Mouse (Mus musculus) limb, embryonic 15.5 days (tissue): Measurements from ENCODE around the gene 2310030G06Rik. TPM values are rescaled to one million over a fixed set of nuclear protein-coding genes. Genes with fewer than 3 reads are reported as not detected.

Experiments
- ATAC-seq: fragments of 200-750 bp; cut with Nextera tagmentation; 2 replicates; pipeline ENCODE4 v1.8.0; 2017; ENCODE audit warnings: low read depth, moderate TSS enrichment; ENCODE audit not compliant: insufficient number of reproducible peaks, low FRiP score, low TSS enrichment
- H3K27ac ChIP-seq: fragments of 300-500 bp; sonication (generic); 2 replicates; pipeline ENCODE4 v1.5.1; 2015; ENCODE audit warnings: moderate library complexity, mild to moderate bottlenecking, inconsistent platforms
- H3K27me3 ChIP-seq: fragments of 300-500 bp; sonication (generic); 2 replicates; pipeline ENCODE4 v1.6.1; 2015; ENCODE audit warnings: inconsistent platforms
- H3K36me3 ChIP-seq: fragments of 300-500 bp; sonication (generic); 2 replicates; pipeline ENCODE4 v1.6.1; 2015; ENCODE audit warnings: inconsistent platforms
- H3K4me1 ChIP-seq: fragments of 300-500 bp; sonication (generic); 2 replicates; pipeline ENCODE4 v1.6.1; 2015; ENCODE audit warnings: inconsistent platforms
- H3K4me2 ChIP-seq: fragments of 300-500 bp; sonication (generic); 2 replicates; pipeline ENCODE4 v1.6.1; 2015; ENCODE audit warnings: mild to moderate bottlenecking, inconsistent platforms
- H3K4me3 ChIP-seq: fragments of 300-500 bp; sonication (generic); 2 replicates; pipeline ENCODE4 v1.5.1; 2015; ENCODE audit warnings: mild to moderate bottlenecking, inconsistent platforms
- H3K9ac ChIP-seq: fragments of 300-500 bp; sonication (generic); 2 replicates; pipeline ENCODE4 v1.6.1; 2015; ENCODE audit warnings: inconsistent platforms
- H3K9me3 ChIP-seq: fragments of 300-500 bp; sonication (generic); 2 replicates; pipeline ENCODE4 v1.6.1; 2016; ENCODE audit warnings: inconsistent platforms
- WGBS: fragments of 180-500 bp; shearing (Covaris S2); methylation state at CpG from one replicate; pipeline ENCODE4 v1.1.7; 2015; 5-methylcytosine and 5-hydroxymethylcytosine counted together
- polyA plus RNA-seq: library from polyadenylated mRNA; unstranded; fragments of >200 nt; fragmentation: Nextera tagmentation; extraction: Ambion mirVana; gene quantifications from 2 replicates; pipeline ENCODE4 v1.2.1, GENCODE M21; 2015

The 2310030G06Rik gene
- polyA plus RNA-seq, 1 experiment from 2014 or later, result 6.7 TPM

GRCm38 (mm10) chr9:50740867-50741784 lies 5.2 kb downstream of the 2310030G06Rik start:
- Histone ChIP-seq H3K9me3 (no peaks in the 10 kb centered on the region), H3K9ac (no peak overlapping the region), H3K4me2 (no peak overlapping the region), H3K36me3 (no peaks in the 10 kb centered on the region), H3K27me3 (no peaks in the 10 kb centered on the region), H3K4me3 (no peak overlapping the region), H3K4me1 (peaks cover 7% of the 10 kb centered on the region; the same call in 1 of the 2 replicates), H3K27ac (no peak overlapping the region)
- no peak for ATAC-seq
- 83% methylated on average over 14 of the region's 14 CpGs for WGBS

DNA sequence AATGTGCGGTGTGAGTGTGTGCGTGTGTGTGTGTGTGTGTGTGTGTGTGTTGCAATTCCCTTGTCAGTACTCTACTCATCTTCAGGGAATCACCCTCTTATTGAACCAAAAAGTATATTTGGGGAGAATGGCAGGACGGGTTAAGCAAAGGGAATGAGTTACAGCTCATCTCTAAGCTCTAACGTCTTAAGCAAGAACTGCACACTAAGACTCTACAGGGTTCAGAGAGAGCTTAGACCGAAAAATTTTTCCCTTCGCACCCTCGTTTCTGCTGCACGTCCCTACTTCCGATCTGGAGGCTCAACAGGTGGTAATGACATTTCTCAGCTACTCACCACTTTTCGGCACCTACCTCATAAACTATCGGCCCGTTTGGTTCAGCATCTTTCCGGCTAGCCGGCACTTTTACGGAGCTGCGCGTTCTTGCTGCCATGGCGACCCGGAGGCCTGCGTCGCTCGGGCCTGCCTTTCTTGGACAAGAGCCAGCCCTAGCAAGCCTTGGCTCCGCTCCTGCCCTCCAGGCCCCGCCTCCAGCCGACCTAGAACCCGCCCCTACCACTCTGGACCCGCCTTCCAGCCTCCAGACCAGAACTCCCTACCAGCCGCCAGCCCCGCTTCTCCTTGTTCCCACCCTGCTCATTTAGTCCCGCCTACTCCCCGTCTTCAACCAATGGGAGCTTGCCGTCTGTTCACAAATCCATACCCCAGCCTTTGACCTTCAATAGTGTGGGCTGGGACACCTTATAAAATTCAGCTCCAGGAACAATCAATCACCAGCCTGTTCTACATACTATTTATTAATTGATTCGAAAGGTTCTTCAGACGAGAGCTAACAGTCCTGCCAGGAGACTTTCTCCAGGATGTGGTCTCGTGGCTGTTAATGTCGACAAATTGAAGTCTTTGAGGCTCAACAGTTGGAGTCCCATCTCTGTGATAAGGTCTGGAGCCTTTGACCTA lies 7.1 kb downstream of the 2310030G06Rik start, which contains the start of gene Dixdc1:
TSS of gene Dixdc1 (minus strand) at position 604 of the 957 bp plus-strand sequence.
- Histone ChIP-seq H3K27me3 (no peaks in the 10 kb centered on the region), H3K9ac (no peak within 1 kb of the TSS), H3K4me3 (peak within 1 kb of the TSS; percentile 38), H3K4me2 (peak within 1 kb of the TSS; percentile 54), H3K27ac (peak within 1 kb of the TSS; percentile 30; the same call in 1 of the 2 replicates), H3K36me3 (no peaks in the 10 kb centered on the region), H3K4me1 (peaks cover 4% of the 10 kb centered on the region; the same call in 1 of the 2 replicates), H3K9me3 (no peaks in the 10 kb centered on the region)
- peak; percentile 96 for ATAC-seq
- 12% methylated on average over 36 of the region's 36 CpGs for WGBS

DNA sequence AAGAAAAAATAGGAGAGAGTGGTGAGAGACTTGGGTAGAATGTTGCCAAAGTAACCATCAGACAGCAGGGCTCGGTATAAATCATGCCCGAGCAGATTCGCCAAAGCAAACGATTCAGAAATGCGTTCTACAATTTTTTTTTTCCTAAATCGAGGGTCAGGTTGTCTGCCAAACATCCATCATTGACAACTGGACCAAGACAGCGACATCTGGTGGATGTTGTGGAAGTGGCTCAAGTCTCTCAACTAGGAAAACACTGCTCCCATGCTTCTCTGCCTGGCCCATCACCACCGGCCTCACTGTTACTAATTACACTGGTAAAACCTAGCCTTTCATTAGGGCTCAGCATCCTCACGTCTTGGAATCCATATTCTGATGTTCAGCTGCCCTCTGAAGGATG lies 11.3 kb downstream of the 2310030G06Rik start:
- H3K36me3 ChIP-seq, result no peaks in the 10 kb centered on the region
- H3K4me2 ChIP-seq, result peak overlapping the region; percentile 12; the same call in 1 of the 2 replicates
- H3K4me3 ChIP-seq, result no peak overlapping the region
- no peaks in the 10 kb centered on the region for H3K9me3 ChIP-seq
- no peaks in the 10 kb centered on the region for H3K27me3 ChIP-seq
- H3K9ac ChIP-seq, result no peak overlapping the region
- H3K4me1 ChIP-seq, result peaks cover 4% of the 10 kb centered on the region; the same call in 1 of the 2 replicates
- H3K27ac ChIP-seq, result no peak overlapping the region
- ATAC-seq, result no peak
- WGBS, result 3% methylated on average over 9 of the region's 9 CpGs

GRCm38 (mm10) chr9:50732560-50732959 lies 13.8 kb downstream of the 2310030G06Rik start:
- H3K4me1 ChIP-seq, result peaks cover 7% of the 10 kb centered on the region
- WGBS, result 34% methylated on average over 4 of the region's 4 CpGs
- H3K4me3 ChIP-seq, result no peak overlapping the region
- no peak overlapping the region for H3K4me2 ChIP-seq
- H3K27ac ChIP-seq, result no peak overlapping the region
- H3K9me3 ChIP-seq, result no peaks in the 10 kb centered on the region
- H3K27me3 ChIP-seq, result no peaks in the 10 kb centered on the region
- ATAC-seq, result no peak
- no peak overlapping the region for H3K9ac ChIP-seq
- H3K36me3 ChIP-seq, result no peaks in the 10 kb centered on the region

DNA sequence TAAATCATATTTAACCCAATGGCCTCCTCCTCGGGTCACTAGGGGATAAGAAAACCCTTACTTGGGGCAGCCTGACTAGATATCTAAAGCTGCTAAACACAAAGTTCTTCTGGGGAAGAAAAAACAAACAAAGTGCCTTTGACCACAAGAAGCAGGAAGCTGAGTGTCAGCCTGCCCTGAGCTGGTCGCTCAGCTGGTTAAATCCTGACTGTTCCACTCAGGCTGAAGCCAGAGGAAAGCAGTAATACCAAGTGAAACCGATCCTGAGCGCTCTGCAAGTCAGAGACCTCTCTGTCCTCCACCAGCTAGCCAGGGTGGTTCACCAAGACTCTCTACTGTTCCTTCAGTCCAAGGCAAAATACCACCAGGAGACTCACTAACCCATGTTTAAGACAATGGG lies 16.7 kb downstream of the 2310030G06Rik start:
- no peak overlapping the region for H3K27ac ChIP-seq
- H3K4me3 ChIP-seq, result no peak overlapping the region
- H3K9ac ChIP-seq, result no peak overlapping the region
- H3K9me3 ChIP-seq, result no peaks in the 10 kb centered on the region
- no peak for ATAC-seq
- H3K4me1 ChIP-seq, result peaks cover 29% of the 10 kb centered on the region
- H3K27me3 ChIP-seq, result no peaks in the 10 kb centered on the region
- no peak overlapping the region for H3K4me2 ChIP-seq
- WGBS, result 48% methylated on average over 4 of the region's 4 CpGs
- H3K36me3 ChIP-seq, result no peaks in the 10 kb centered on the region

- WGBS, result 0% methylated on average over 45 of the region's 45 CpGs
- peak; percentile 88 for ATAC-seq
Measured at GRCm38 (mm10) chr9:50727925-50728651, 18.2 kb downstream of the 2310030G06Rik start.

GRCm38 (mm10) chr9:50727171-50727924 lies 19.0 kb downstream of the 2310030G06Rik start:
- Histone ChIP-seq H3K9me3 (no peaks in the 10 kb centered on the region), H3K4me3 (peak overlapping the region; percentile 67), H3K4me2 (peak overlapping the region; percentile 84), H3K4me1 (peaks cover 47% of the 10 kb centered on the region), H3K36me3 (no peaks in the 10 kb centered on the region), H3K27ac (peak overlapping the region; percentile 85), H3K27me3 (no peaks in the 10 kb centered on the region), H3K9ac (peak overlapping the region; percentile 55)
- 0 out of 2 replicates have a peak, but pooled peaks have one; percentile 11 for ATAC-seq
- 2% methylated on average over 30 of the region's 30 CpGs for WGBS

More at GRCm38 (mm10) chr9:50727925-50728651, 18.2 kb downstream of the 2310030G06Rik start:
- peaks cover 39% of the 10 kb centered on the region for H3K4me1 ChIP-seq
- no peaks in the 10 kb centered on the region for H3K9me3 ChIP-seq
- peak overlapping the region; percentile 55 for H3K9ac ChIP-seq
- peak overlapping the region; percentile 85 for H3K27ac ChIP-seq
- H3K4me3 ChIP-seq, result peak overlapping the region; percentile 67
- H3K36me3 ChIP-seq, result no peaks in the 10 kb centered on the region
- H3K4me2 ChIP-seq, result peak overlapping the region; percentile 84
- no peaks in the 10 kb centered on the region for H3K27me3 ChIP-seq

DNA sequence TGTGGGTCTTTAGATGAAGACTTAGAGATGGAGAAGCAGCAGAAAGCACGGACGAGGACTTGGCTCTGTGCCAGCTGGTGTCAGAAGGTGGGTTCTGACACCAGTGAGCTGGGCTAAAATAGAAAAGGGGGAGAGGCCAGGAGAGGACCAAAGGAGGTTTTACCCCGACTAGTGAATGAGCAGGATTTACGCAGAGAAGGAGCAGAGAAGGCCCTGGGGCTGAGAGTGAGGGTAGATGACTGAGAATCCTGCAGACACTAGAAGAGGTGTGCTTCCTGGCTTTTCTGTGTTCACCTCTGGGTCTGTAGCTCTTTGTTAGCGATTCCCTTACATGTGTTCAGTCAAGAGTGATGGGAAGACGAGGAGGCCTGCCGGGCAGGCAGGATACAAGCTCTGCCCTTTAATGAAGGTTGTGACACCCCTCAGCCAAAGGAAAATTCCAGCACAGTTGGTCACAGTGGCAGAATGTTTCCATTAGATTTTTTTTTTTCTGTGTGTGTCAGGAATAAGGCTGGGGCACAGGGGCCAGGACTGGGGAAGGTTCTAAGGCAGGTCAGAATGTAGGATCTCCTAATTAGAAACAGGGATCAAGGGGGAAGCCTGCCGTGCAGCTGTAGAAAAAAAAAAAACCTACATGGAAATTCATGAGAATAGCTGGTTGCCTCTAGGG lies 20.3 kb downstream of the 2310030G06Rik start:
- peak overlapping the region; percentile 67; the same call in 1 of the 2 replicates for H3K4me3 ChIP-seq

DNA sequence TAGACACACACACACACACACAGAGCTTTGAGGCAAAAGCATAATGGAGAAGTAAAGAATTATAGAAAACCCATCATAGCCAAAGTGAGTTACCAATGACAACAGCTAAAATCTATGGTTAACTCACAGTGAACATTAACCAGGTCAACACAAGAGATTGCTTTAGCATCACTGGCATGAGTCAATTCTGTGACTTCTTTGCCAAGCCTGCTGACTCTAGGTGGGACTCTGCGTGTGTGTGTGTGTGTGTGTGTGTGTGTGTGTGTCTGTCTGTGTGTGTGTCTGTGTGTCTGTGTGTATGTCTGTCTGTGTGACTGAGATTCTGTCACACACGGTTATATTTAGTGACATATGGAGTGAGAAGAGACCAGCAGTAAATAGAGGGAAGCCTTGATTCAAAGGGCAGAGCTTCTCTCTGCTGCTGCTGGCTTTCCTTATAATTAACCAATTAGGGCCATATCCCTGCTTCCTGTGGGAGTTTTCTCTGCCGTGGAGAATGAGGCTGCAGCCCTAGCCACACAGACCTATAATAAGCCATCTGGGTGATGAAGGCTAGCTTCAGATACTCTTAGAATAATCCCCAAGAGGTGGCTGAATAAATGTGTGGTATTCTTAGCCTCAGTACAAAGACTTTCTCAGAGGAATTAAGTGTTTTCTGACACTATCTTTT lies 21.5 kb downstream of the 2310030G06Rik start:
- ATAC-seq, result no peak
- WGBS, result 34% methylated on average over 3 of the region's 3 CpGs
- Histone ChIP-seq H3K4me2 (no peak overlapping the region), H3K36me3 (no peaks in the 10 kb centered on the region), H3K27ac (no peak overlapping the region), H3K4me3 (no peak overlapping the region), H3K9ac (no peak overlapping the region), H3K4me1 (peaks cover 58% of the 10 kb centered on the region), H3K27me3 (no peaks in the 10 kb centered on the region), H3K9me3 (no peaks in the 10 kb centered on the region)

More for the DNA sequence above, 20.3 kb downstream of the 2310030G06Rik start:
- H3K9me3 ChIP-seq, result no peaks in the 10 kb centered on the region
- H3K36me3 ChIP-seq, result no peaks in the 10 kb centered on the region
- H3K27ac ChIP-seq, result peak overlapping the region; percentile 85
- WGBS, result 22% methylated on average over 8 of the region's 8 CpGs
- no peak for ATAC-seq
- peak overlapping the region; percentile 84 for H3K4me2 ChIP-seq
- peaks cover 55% of the 10 kb centered on the region for H3K4me1 ChIP-seq
- H3K27me3 ChIP-seq, result no peaks in the 10 kb centered on the region
- H3K9ac ChIP-seq, result no peak overlapping the region

DNA sequence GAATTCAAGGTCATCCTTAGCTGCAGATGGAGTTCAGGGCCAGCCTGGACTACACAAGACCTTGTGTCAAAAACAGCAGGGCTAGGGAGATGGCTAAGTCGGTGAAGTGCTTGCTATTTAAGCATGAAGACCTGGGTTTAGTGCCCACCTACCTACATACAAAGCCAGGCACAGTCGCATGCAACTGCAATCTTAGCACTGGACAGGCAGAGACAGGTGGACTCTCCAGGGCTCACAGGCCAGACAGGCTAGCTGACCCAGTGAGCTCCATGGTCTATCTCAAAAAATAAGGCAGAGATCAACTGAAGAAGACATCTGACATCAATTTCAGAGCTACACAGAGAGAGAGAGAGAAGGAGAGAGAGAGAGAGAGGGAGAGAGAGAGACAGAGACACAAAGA lies 22.2 kb downstream of the 2310030G06Rik start:
- Histone ChIP-seq H3K9me3 (no peaks in the 10 kb centered on the region), H3K4me1 (peaks cover 58% of the 10 kb centered on the region), H3K4me3 (no peak overlapping the region), H3K4me2 (no peak overlapping the region), H3K27me3 (no peaks in the 10 kb centered on the region), H3K27ac (0 out of 2 replicates have a peak overlapping the region, but pooled peaks have one; percentile 22), H3K36me3 (no peaks in the 10 kb centered on the region; the same call in 1 of the 2 replicates), H3K9ac (no peak overlapping the region)
- WGBS, result 69% methylated on average over 2 of the region's 2 CpGs
- no peak for ATAC-seq
